Mouse (Mus musculus) thymus, postnatal 0 days (tissue): ENCODE data around the gene Rragd. TPM values are rescaled to one million over a fixed set of nuclear protein-coding genes. Genes with fewer than 3 reads are reported as not detected.

Experiments
- DNase-seq: peaks from one replicate; pipeline ENCODE4 v3.0.0-alpha.2; 2015; ENCODE audit warnings: low spot score
- polyA plus RNA-seq: library from polyadenylated mRNA; unstranded; fragments of >200 nt; fragmentation: Nextera tagmentation; extraction: Ambion mirVana; gene quantifications from 2 replicates; pipeline ENCODE4 v1.2.1, GENCODE M21; 2015

Rragd gene
- polyA plus RNA-seq, 1 experiment from 2014 or later: 12.5 TPM

DNA sequence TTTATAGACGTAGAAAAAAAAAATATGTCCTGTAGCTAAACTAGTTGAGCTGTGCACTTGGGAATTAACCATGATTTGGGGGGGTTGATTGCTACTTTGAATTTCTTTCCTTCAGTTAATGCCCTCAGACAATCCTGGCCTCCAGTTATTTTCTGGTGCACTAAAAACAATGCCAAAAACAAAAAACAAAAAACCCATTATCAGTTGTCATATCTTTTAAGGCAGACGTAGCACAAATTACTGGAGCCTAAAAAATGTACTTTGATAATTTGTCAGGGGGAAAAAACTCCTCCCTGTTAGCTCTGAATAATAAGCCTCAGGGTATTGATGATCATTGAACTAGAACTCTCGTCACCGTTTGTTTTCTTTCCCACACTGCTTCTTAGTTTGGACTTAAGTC lies 49.2 kb downstream of the Rragd start:
- no peak for DNase-seq

DNA sequence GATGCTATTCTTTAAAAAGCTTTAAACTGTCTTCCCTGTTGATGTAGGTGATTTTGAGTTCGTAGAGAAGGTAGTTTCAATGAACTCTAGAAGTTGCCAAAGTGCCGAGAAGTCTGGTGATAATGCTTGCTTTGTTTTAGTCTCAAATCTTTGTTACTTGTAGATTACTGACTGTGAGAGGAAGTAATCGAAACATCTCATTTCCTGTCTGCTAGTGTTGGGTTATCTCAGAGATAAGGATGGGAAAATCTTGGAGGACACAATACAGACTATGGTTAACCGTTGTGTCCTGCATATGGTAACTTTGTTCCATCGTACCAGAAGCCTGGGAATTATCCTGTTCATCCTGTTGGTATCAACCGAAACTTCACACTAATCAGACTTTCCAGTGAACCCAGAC lies 50.7 kb downstream of the Rragd start:
- DNase-seq: no peak

- no peak for DNase-seq
Observed at GRCm38 (mm10) chr4:33039826-33040225, 57.0 kb downstream of the Rragd start.

- no peak for DNase-seq
Observed at GRCm38 (mm10) chr4:33049601-33050000, 66.8 kb downstream of the Rragd start.

GRCm38 (mm10) chr4:33052055-33052454 lies 69.2 kb downstream of the Rragd start:
- DNase-seq: no peak

- no peak for DNase-seq
Observed at GRCm38 (mm10) chr4:33052650-33053049, 69.8 kb downstream of the Rragd start.

GRCm38 (mm10) chr4:33054426-33054825 lies 71.6 kb downstream of the Rragd start:
- DNase-seq: no peak

DNA sequence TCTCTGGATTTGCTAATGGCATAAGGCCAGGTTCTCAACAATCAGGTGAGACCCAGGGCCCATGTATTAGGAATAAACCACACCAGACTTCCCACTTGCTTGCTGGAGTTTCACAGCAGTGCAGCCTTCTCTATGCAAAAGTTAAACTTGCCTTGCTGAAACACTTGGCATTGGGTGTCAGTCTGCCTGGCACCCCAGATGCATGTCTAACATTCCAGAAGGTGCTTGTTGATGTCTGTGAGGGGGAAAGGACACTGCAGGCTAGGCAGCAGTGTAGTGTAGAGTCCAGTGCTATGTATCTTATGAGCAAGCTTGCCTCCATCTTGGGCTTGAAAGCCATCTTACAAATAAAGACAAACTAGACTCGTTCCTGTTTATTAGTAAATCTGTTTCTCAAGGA lies 73.5 kb downstream of the Rragd start:
- no peak for DNase-seq

- DNase-seq: no peak
Observed at GRCm38 (mm10) chr4:33057890-33058687, 75.3 kb downstream of the Rragd start.

GRCm38 (mm10) chr4:33061158-33061557 lies 78.3 kb downstream of the Rragd start:
- DNase-seq: no peak

DNA sequence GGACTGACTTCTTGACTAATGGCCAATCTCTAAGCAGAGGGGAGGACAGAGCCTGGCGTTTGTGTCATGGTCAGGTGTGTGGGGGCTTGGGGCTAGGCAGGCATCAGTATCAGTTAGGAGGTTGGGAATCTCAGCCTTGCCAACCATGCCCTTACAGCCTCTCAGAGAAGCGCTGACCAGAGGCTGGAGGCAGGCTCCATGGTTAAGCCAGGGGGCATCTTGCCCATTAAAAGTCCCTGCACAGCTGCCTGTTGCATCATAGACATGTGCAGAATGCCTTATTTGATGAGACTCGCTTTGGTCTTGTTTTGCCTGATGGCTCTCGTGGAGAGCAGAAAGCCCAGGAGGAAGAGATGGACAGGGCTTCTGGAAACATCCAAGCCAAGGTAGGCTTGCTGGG lies 80.1 kb downstream of the Rragd start, which contains the start of gene Gabrr2:
Gene Gabrr2, plus strand, starts transcription at position 19 of the 400 bp plus-strand sequence.
- no peak for DNase-seq

GRCm38 (mm10) chr4:33064986-33065385 lies 82.1 kb downstream of the Rragd start:
- DNase-seq: no peak

DNA sequence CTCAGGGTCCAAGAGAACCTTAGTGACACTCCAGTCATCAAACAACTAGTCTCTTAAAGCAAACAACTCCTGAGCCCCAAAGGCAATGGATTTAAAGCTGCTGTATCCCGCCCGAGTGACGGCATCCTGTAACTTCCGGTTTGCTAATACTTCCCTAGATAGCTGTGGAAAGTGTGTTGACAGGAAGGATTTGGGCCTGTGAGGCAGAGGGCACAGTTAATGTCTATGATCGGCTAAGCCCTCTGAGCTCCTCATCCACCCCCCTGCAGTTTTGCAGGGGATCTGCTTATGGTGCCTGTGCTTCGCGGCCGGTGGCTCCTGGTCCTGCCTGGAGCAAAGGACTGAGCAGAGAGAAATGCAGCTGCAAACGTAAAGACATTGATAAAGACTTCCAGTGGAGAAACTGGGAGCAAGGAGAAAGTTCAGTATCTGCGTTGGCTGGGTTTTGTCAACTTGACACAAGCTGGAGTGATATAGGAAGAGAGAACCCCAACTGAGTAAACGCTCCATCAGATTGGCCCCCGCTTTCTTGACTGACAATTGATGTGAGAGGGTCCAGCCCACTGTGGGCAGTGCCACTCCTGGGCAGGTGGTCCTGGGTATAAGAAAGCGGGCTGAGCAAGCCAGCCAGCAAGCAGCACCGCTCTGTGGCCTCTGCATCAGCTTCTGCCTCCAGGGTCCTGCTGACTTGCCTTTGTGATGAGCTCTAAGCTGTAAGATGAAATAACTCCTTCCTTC lies 83.6 kb downstream of the Rragd start:
- no peak for DNase-seq

DNA sequence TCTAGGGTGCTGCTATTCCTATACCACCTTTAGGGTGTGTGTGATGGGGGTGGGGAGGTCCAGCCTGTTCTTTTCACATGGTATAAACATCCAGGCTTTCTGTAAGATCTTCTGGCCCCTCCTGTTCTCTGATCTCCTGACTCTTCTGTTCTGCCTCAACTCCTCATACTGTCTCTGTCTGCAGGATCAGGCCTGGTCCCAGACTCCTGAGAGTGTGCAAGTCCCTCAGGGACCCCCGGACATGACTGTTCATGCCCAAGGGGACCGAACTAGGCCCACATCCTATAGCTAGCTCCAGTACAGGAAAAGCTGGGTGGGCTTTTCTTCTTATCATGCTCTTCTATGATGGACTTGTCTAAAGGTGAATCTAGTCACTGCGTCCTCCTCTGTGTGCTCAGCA lies 84.5 kb downstream of the Rragd start:
- DNase-seq: no peak

DNA sequence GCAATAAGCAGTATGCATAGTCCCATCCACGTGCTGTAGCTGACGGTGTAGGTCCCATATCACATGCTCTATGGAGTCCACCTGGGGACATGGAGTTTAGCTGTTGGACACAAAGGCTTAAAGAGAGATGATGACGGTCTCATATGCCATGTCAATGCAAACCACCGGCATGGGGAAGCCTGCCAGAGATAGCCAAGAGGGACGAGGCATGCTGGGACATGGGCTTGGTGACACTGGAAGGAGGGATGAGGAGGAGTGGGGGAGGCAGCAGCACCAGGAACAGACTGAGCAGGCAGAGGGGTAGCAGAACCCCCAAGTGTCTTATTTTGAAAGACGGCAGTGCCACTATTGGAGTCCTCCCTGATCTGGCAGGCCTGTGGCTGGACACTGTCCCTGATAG lies 85.0 kb downstream of the Rragd start:
- no peak for DNase-seq

DNA sequence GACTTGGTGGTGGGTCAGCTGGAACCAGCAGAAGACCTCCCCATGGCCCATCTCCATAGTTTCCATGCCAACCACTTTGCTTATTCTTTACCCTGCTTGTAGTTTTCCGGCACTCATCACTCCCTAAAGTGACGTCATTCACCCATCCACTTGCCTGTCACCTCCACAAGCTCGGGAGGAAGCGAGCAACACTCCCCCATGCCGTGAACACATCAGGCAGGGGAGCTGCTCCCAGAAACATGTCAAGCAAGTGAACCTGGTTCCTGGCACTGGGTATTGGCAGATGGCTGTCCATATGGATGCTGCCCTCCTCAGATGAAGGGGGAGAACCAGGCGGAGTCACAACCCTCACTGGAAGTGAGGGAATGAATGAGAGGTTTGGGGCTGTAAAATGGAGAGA lies 86.1 kb downstream of the Rragd start:
- no peak for DNase-seq

- no peak for DNase-seq
Observed at GRCm38 (mm10) chr4:33070326-33070725, 87.5 kb downstream of the Rragd start.

DNA sequence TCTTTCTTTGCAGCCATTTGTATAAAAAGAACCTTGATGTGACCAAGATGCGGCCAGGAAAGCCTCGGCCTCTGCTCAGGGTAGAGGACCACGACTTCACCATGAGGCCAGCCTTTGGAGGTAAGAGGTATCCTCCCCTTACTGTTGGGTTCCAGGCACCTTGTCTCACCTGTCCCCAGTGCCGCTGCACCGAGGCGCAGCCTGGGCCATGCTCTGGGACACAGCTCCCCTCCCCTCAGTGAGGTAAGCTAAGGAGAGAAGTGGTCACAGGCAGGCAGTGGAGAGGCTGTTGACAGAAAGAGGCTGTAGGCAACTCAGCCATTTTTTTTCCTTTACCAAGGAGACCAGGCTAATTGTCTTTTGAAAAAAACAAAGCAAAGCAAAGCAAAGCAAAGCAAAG lies 88.5 kb downstream of the Rragd start:
- no peak for DNase-seq
